Mouse (Mus musculus) myocyte (in vitro differentiated cells): ENCODE data around the gene Alk. TPM values are rescaled to one million over a fixed set of nuclear protein-coding genes. Genes with fewer than 3 reads are reported as not detected.

Source experiments
- H3K27me3 ChIP-seq: one replicate; pipeline ENCODE4 v1.6.1; 2011; ENCODE audit not compliant: control insufficient read depth, insufficient read depth, insufficient read length
- H3K36me3 ChIP-seq: one replicate; pipeline ENCODE4 v1.6.1; 2011; ENCODE audit not compliant: control insufficient read depth, insufficient read depth
- H3K4me2 ChIP-seq: one replicate; pipeline ENCODE4 v1.6.1; 2011; ENCODE audit warnings: low read depth, control low read depth
- H3K4me3 ChIP-seq: one replicate; pipeline ENCODE4 v1.5.1; 2011; ENCODE audit warnings: mild to moderate bottlenecking, control low read depth, moderate library complexity
- H3K79me2 ChIP-seq: one replicate; pipeline ENCODE4 v1.6.1; 2011; ENCODE audit not compliant: control insufficient read depth, insufficient read depth
- H3ac ChIP-seq: one replicate; pipeline ENCODE4 v1.6.1; 2011; ENCODE audit not compliant: control insufficient read depth, insufficient read length
- CEBPB ChIP-seq: IDR thresholded peaks from 2 replicates; pipeline ENCODE4 v1.6.1; 2011; ENCODE audit warnings: mild to moderate bottlenecking, moderate library complexity; ENCODE audit not compliant: poor library complexity, insufficient read depth, severe bottlenecking
- E2F4 ChIP-seq: IDR thresholded peaks from one replicate; pipeline ENCODE4 v1.6.1; 2011; ENCODE audit warnings: mild to moderate bottlenecking, control low read depth, moderate library complexity; ENCODE audit not compliant: insufficient read depth
- MAX ChIP-seq: IDR thresholded peaks from one replicate; pipeline ENCODE4 v1.6.1; 2011; ENCODE audit warnings: low read depth, mild to moderate bottlenecking, control low read depth
- MYOD1 ChIP-seq, 3 experiments: IDR thresholded peaks; one replicate each; pipeline ENCODE4 v1.6.1; 2011; ENCODE audit warnings: control low read depth in 2 of 3, low read depth in 2 of 3, mild to moderate bottlenecking in 2 of 3, moderate library complexity in 1 of 3; ENCODE audit not compliant: insufficient read length in 2 of 3, control insufficient read depth in 1 of 3
- MYOG ChIP-seq, 3 experiments: IDR thresholded peaks; one replicate each; pipeline ENCODE4 v1.6.1; 2011; ENCODE audit warnings: control low read depth in 2 of 3, low read depth in 2 of 3, mild to moderate bottlenecking in 2 of 3; ENCODE audit not compliant: insufficient read length in 2 of 3, control insufficient read depth in 1 of 3, insufficient read depth in 1 of 3
- POLR2A ChIP-seq: IDR thresholded peaks from one replicate; pipeline ENCODE4 v1.6.1; 2011; ENCODE audit warnings: low read depth, mild to moderate bottlenecking, control low read depth, moderate library complexity; ENCODE audit not compliant: insufficient read length
- POLR2AphosphoS2 ChIP-seq: IDR thresholded peaks from one replicate; pipeline ENCODE4 v1.6.1; 2011; ENCODE audit warnings: low read depth, control low read depth; ENCODE audit not compliant: insufficient read length
- REST ChIP-seq: IDR thresholded peaks from one replicate; pipeline ENCODE4 v1.6.1; 2011; ENCODE audit warnings: mild to moderate bottlenecking, control low read depth, moderate library complexity; ENCODE audit not compliant: insufficient read depth, insufficient read length
- SRF ChIP-seq: IDR thresholded peaks from one replicate; pipeline ENCODE4 v1.6.1; 2011; ENCODE audit warnings: low read depth; ENCODE audit not compliant: control insufficient read depth, insufficient read length
- TCF12 ChIP-seq: IDR thresholded peaks from one replicate; pipeline ENCODE4 v1.6.1; 2011; ENCODE audit warnings: mild to moderate bottlenecking, control low read depth; ENCODE audit not compliant: poor library complexity, insufficient read depth, severe bottlenecking
- TCF3 ChIP-seq: IDR thresholded peaks from one replicate; pipeline ENCODE4 v1.6.1; 2011; ENCODE audit warnings: low read depth, control low read depth; ENCODE audit not compliant: insufficient read length
- USF1 ChIP-seq: IDR thresholded peaks from one replicate; pipeline ENCODE4 v1.6.1; 2011; ENCODE audit warnings: low read depth, mild to moderate bottlenecking, control low read depth, moderate library complexity
- polyA plus RNA-seq: library from polyadenylated mRNA; unstranded; fragments of >200 nt; fragmentation: generic; extraction: Trizol; gene quantifications from one replicate; pipeline ENCODE4 v1.2.1, GENCODE M21; 2012; ENCODE audit warnings: missing spikeins

Gene Alk
- polyA plus RNA-seq, 1 experiment = not detected

DNA sequence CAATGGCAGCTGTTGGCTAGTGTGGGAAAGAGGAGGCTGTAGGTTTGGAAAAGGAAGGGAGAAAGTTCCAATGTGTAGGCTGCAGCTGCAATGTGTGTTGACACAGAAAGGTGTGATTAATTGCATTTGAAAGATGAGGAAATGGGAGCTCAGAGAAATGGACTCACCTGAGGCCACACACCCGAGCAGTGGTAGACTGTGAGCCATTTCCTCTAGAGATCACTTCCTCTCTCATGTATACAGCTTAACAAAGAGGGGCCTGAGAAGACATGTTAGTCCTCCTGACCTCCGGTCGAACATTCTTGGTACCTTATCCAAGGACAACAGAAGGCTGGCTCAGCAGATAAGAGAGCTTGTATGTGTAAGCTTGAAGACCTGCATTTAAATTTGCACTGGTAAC lies 691.2 kb downstream of the Alk start:
- no peaks in the 10 kb centered on the region for H3K27me3 ChIP-seq
- no peak overlapping the region for H3K4me2 ChIP-seq
- H3ac ChIP-seq = no peak overlapping the region
- no peaks in the 10 kb centered on the region for H3K79me2 ChIP-seq
- H3K36me3 ChIP-seq = no peaks in the 10 kb centered on the region
- H3K4me3 ChIP-seq = no peak overlapping the region
- TF ChIP-seq USF1 = no peak

DNA sequence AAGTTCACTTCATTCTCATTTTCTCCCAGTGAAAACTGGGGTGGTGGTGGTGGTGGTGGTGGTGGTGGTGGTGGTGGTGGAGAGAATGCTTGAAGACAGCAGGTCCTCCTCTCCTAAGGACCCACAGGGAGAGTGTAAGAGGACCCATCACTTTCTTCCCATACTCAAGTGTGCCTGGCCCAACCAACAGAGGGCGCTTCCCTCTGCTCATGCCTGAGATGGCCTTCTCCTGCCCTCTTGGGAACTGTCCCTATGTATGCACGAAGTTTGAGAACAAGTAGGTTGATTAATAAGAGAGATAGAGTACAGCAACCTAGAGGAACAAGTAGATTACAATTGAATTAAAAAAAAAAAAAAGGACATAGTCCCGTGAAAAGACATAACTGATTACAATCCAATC lies 695.3 kb downstream of the Alk start:
- Histone ChIP-seq H3ac (no peak overlapping the region), H3K36me3 (no peaks in the 10 kb centered on the region), H3K27me3 (no peaks in the 10 kb centered on the region), H3K4me3 (no peak overlapping the region), H3K79me2 (no peaks in the 10 kb centered on the region), H3K4me2 (no peak overlapping the region)
- TF ChIP-seq SRF (no peak), E2F4 (no peak), TCF12 (no peak), REST (no peak), MAX (no peak), MYOD1 (IDR thresholded peaks at IDR 0.05; ENCODE audit: control insufficient read depth in 1 of 3, insufficient read length in 2 of 3, low read depth in 2 of 3) (no peak), MYOG (IDR thresholded peaks at IDR 0.05; ENCODE audit: control insufficient read depth in 1 of 3, insufficient read depth in 1 of 3, insufficient read length in 2 of 3, low read depth in 2 of 3) (no peak), CEBPB (no peak), POLR2AphosphoS2 (no peak), USF1 (no peak), TCF3 (no peak), POLR2A (no peak)

DNA sequence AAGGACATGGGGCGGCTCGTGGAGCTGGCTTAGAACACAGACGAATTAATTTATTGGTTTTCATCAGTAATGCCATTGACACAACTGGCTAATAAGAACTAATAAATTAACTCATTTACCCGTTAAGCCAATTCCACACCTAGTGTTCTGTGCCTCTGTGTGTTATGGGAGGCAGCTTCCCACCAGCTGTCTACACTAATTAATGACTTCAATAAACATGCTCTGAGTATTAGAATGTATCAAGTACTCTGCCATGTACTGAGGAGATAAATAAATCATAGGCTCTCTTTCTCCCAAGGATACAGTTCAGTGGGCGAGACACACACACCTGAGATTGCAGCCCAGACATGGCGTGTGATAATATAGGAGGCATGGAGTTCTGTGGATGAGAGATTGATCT lies 723.1 kb downstream of the Alk start:
- Histone ChIP-seq H3K27me3 (no peaks in the 10 kb centered on the region), H3ac (no peak overlapping the region), H3K4me2 (no peak overlapping the region), H3K36me3 (no peaks in the 10 kb centered on the region), H3K79me2 (no peaks in the 10 kb centered on the region), H3K4me3 (no peak overlapping the region)
- TF ChIP-seq TCF3 (no peak), MAX (no peak), CEBPB (no peak), MYOG (IDR thresholded peaks at IDR 0.05; ENCODE audit: control insufficient read depth in 1 of 3, insufficient read depth in 1 of 3, insufficient read length in 2 of 3, low read depth in 2 of 3) (no peak), POLR2AphosphoS2 (no peak), USF1 (no peak), REST (no peak), E2F4 (no peak)

DNA sequence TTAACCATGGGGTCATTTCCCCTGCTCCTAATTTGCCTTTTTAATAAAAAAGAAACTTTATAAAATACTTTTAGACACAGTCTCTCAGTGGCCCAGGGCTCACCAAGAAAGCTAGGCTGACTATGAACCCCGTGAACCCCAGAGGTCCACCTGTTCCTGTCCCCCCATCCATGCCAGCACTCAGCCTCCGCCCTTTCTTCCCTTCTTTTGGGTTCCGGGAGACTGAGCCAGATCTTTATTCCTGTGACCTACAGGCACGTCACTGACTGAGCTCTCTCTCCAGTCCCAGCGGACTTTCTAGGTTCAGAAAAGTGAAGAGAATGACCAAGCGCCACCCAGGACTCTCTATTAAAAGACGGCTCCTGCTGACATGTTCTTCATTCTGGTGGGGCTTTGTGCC lies 728.9 kb downstream of the Alk start:
- Histone ChIP-seq H3K4me2 (no peak overlapping the region), H3ac (no peak overlapping the region), H3K4me3 (no peak overlapping the region), H3K27me3 (no peaks in the 10 kb centered on the region), H3K79me2 (no peaks in the 10 kb centered on the region), H3K36me3 (no peaks in the 10 kb centered on the region)
- no peak for TF ChIP-seq MYOG (IDR thresholded peaks at IDR 0.05; ENCODE audit: control insufficient read depth in 1 of 3, insufficient read depth in 1 of 3, insufficient read length in 2 of 3, low read depth in 2 of 3)
- TF ChIP-seq CEBPB = no peak
- TF ChIP-seq MAX = no peak
- no peak for TF ChIP-seq TCF12
- TF ChIP-seq REST = no peak
- TF ChIP-seq USF1 = no peak
- TF ChIP-seq POLR2AphosphoS2 = no peak
- TF ChIP-seq POLR2A = no peak
- TF ChIP-seq TCF3 = no peak
- TF ChIP-seq MYOD1 (IDR thresholded peaks at IDR 0.05; ENCODE audit: control insufficient read depth in 1 of 3, insufficient read length in 2 of 3, low read depth in 2 of 3) = no peak
- TF ChIP-seq E2F4 = no peak
- TF ChIP-seq SRF = no peak

DNA sequence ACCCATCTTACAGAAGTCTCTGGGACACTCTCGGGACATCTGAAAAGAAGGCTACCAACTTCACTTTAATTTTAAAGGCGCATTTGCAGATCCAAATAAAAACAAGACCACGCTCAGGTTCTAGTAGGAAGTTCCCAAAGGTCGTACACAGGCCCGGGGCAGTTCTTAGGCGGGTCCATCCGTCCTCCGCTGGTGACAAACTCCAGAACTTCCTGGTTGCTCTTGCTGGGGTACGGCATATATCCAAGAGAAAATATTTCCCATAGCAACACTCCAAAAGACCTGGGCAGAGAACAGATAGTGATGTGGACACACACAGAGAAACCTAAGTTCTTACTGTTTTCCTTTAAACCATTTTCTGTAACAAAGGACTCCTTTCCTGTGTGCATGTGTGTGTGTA lies 729.6 kb downstream of the Alk start:
- Histone ChIP-seq H3K4me3 (no peak overlapping the region), H3K27me3 (no peaks in the 10 kb centered on the region), H3K4me2 (no peak overlapping the region), H3ac (no peak overlapping the region), H3K36me3 (no peaks in the 10 kb centered on the region), H3K79me2 (no peaks in the 10 kb centered on the region)
- TF ChIP-seq MYOD1 (IDR thresholded peaks at IDR 0.05; ENCODE audit: control insufficient read depth in 1 of 3, insufficient read length in 2 of 3, low read depth in 2 of 3) (no peak), REST (no peak), POLR2A (no peak), E2F4 (no peak), USF1 (no peak), SRF (no peak), MAX (no peak), TCF12 (no peak), TCF3 (no peak), CEBPB (no peak), POLR2AphosphoS2 (no peak), MYOG (IDR thresholded peaks at IDR 0.05; ENCODE audit: control insufficient read depth in 1 of 3, insufficient read depth in 1 of 3, insufficient read length in 2 of 3, low read depth in 2 of 3) (no peak)
